ENCODE assay signal across 15 mouse cellular contexts in the genomic region with DNA sequence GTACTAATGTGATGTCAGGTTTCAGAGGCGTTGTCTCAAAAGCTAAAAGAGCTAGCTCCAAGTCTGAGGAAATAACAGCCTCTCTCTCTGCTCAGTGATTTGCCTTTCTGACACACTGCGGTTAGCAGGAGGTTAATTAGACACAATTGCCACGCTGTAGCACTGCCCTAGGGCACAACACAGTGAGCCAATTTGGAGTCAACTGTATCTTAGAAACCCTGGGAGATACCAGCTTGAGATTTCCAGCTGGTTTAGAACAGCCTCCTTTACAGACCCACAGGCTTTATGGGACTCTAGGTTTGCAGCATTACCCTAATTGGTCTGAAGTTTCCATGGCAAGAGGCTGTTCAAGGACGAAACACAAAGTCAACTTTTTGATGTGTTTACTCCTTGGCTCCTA.
DNase-seq lines count a peak whose midpoint lies in the region; ATAC-seq lines count a peak whose summit lies in the region.
"Had no signal": no experiment of that assay in that cellular context is flagged by ENCODE, and none has a peak within 500 bp of the region (broad histone marks: within the 10 kb centered on the region; RNA-seq: fewer than 3 reads in every experiment).

No protein-coding gene starts in this region.

- no peak for DNase-seq in forebrain, embryonic 11.5 days (ENCODE audit: low spot score)
- DNase-seq in neural tube, embryonic 10.5 days (ENCODE audit: extremely low spot score, low spot score) = no peak
- DNase-seq in limb, embryonic 10.5 days (ENCODE audit: low spot score) = peak; percentile 50
- DNase-seq in yolk sac, embryonic 10.5 days (ENCODE audit: low spot score) = no peak
- no peak for DNase-seq in gastrocnemius, postnatal 36 days
- no peak for DNase-seq in spleen, adult 18-20 months
- DNase-seq: B cell, adult 2 months; cerebellum, adult 8-10 months; gastrocnemius, postnatal 14 days had no signal

- H3K27me3 ChIP-seq in forebrain, embryonic 16.5 days (replicated peaks; ENCODE audit: control insufficient read depth, insufficient read depth, low read length) = no peaks in the 10 kb centered on the region
- H3K27me3 ChIP-seq in forebrain, embryonic 11.5 days (ENCODE audit: control insufficient read depth, insufficient read depth, low read length) = no peaks in the 10 kb centered on the region
- no peaks in the 10 kb centered on the region for H3K27me3 ChIP-seq in neural tube, embryonic 12.5 days (replicated peaks)
- H3K27me3 ChIP-seq in limb, embryonic 10.5 days (ENCODE audit: low read depth, poor library complexity, severe bottlenecking) = no peaks in the 10 kb centered on the region
- H3K27me3 ChIP-seq: intestine, embryonic 15.5 days; limb, embryonic 15.5 days; lung, embryonic 15.5 days had no signal

- no peak overlapping the region for H3K4me2 ChIP-seq in forebrain, embryonic 16.5 days (ENCODE audit: low read length)
- H3K4me2 ChIP-seq in forebrain, embryonic 11.5 days (ENCODE audit: low read depth, low read length, severe bottlenecking) = no peak overlapping the region
- no peak overlapping the region for H3K4me2 ChIP-seq in neural tube, embryonic 12.5 days (replicated peaks)
- H3K4me2 ChIP-seq: intestine, embryonic 15.5 days; limb, embryonic 15.5 days; lung, embryonic 15.5 days had no signal

- no peaks in the 10 kb centered on the region for H3K4me1 ChIP-seq in forebrain, embryonic 16.5 days (replicated peaks; ENCODE audit: control insufficient read depth, insufficient read depth, low read length)
- H3K4me1 ChIP-seq in forebrain, embryonic 11.5 days (replicated peaks; ENCODE audit: control insufficient read depth, insufficient read depth, low read length) = no peaks in the 10 kb centered on the region
- no peaks in the 10 kb centered on the region for H3K4me1 ChIP-seq in neural tube, embryonic 12.5 days
- peaks cover 18% of the 10 kb centered on the region for H3K4me1 ChIP-seq in limb, embryonic 10.5 days
- H3K4me1 ChIP-seq: intestine, embryonic 15.5 days; limb, embryonic 15.5 days; lung, embryonic 15.5 days had no signal

- no peak overlapping the region for H3K27ac ChIP-seq in forebrain, embryonic 16.5 days (ENCODE audit: low read length)
- no peak overlapping the region for H3K27ac ChIP-seq in forebrain, embryonic 11.5 days (ENCODE audit: low read depth, low read length)
- H3K27ac ChIP-seq in neural tube, embryonic 12.5 days = no peak overlapping the region
- H3K27ac ChIP-seq in limb, embryonic 10.5 days = 0 out of 2 replicates have a peak overlapping the region, but pooled peaks have one; percentile 40
- H3K27ac ChIP-seq: intestine, embryonic 15.5 days; limb, embryonic 15.5 days; lung, embryonic 15.5 days had no signal

- peak; percentile 40; the same call in 1 of the 2 replicates for ATAC-seq in forebrain, embryonic 16.5 days
- no peak; the same call in 1 of the 2 replicates for ATAC-seq in forebrain, embryonic 11.5 days (replicated peaks; ENCODE audit: low FRiP score)
- peak; percentile 57 for ATAC-seq in neural tube, embryonic 12.5 days (ENCODE audit: low FRiP score, low read depth)
- ATAC-seq: activated CD4-positive, CD25-positive, alpha-beta regulatory T cell, adult 4 months; intestine, embryonic 15.5 days had no signal

- intact Hi-C loops in gastrocnemius, postnatal 36 days (cut with DNase I) = no loop called here

- no peak overlapping the region for H3K4me3 ChIP-seq in forebrain, embryonic 16.5 days (replicated peaks; ENCODE audit: low read length)
- no peak overlapping the region for H3K4me3 ChIP-seq in forebrain, embryonic 11.5 days (ENCODE audit: low read depth, low read length)
- no peak overlapping the region for H3K4me3 ChIP-seq in neural tube, embryonic 12.5 days
- H3K4me3 ChIP-seq in limb, embryonic 10.5 days = no peak overlapping the region
- H3K4me3 ChIP-seq: intestine, embryonic 15.5 days; limb, embryonic 15.5 days; lung, embryonic 15.5 days had no signal

- WGBS in forebrain, embryonic 16.5 days = 29% methylated on average over 4 of the region's 4 CpGs
- WGBS in forebrain, embryonic 11.5 days = 48% methylated on average over 4 of the region's 4 CpGs
- 24% methylated on average over 4 of the region's 4 CpGs for WGBS in neural tube, embryonic 12.5 days
- WGBS in limb, embryonic 10.5 days = 40% methylated on average over 4 of the region's 4 CpGs

- H3K9me3 ChIP-seq in forebrain, embryonic 16.5 days (ENCODE audit: control insufficient read depth, low read length) = no peaks in the 10 kb centered on the region
- H3K9me3 ChIP-seq in forebrain, embryonic 11.5 days (ENCODE audit: control insufficient read depth, low read length) = no peaks in the 10 kb centered on the region
- H3K9me3 ChIP-seq in neural tube, embryonic 12.5 days = no peaks in the 10 kb centered on the region
- no peaks in the 10 kb centered on the region for H3K9me3 ChIP-seq in limb, embryonic 10.5 days (replicated peaks)
- H3K9me3 ChIP-seq: intestine, embryonic 15.5 days; limb, embryonic 15.5 days; lung, embryonic 15.5 days had no signal

- no peaks in the 10 kb centered on the region for H3K36me3 ChIP-seq in forebrain, embryonic 16.5 days (ENCODE audit: control insufficient read depth, insufficient read depth)
- no peaks in the 10 kb centered on the region for H3K36me3 ChIP-seq in forebrain, embryonic 11.5 days (ENCODE audit: control insufficient read depth, insufficient read depth, low read length)
- no peaks in the 10 kb centered on the region for H3K36me3 ChIP-seq in neural tube, embryonic 12.5 days
- no peaks in the 10 kb centered on the region for H3K36me3 ChIP-seq in limb, embryonic 10.5 days
- H3K36me3 ChIP-seq: intestine, embryonic 15.5 days; limb, embryonic 15.5 days; lung, embryonic 15.5 days had no signal

- H3K9ac ChIP-seq in forebrain, embryonic 16.5 days (replicated peaks; ENCODE audit: low read depth, low read length) = no peak overlapping the region
- no peak overlapping the region for H3K9ac ChIP-seq in forebrain, embryonic 11.5 days (ENCODE audit: low read length)
- no peak overlapping the region for H3K9ac ChIP-seq in neural tube, embryonic 12.5 days
- H3K9ac ChIP-seq: intestine, embryonic 15.5 days; limb, embryonic 15.5 days; lung, embryonic 15.5 days had no signal
